Mouse (Mus musculus): ENCODE results near the gene Serpini2. TPM values are rescaled to one million over a fixed set of nuclear protein-coding genes. Genes with fewer than 3 reads are reported as not detected.
"Not testable (repeated sequence)": the region's sequence is repeated elsewhere in the genome, so short reads cannot be mapped to it uniquely, and the experiment has no call there.

Gene Serpini2
- polyA plus RNA-seq (2016; fragmentation: Nextera tagmentation; extraction: Ambion mirVana), result not detected in 2 replicates

- no peaks in the 10 kb centered on the region for H3K36me3 ChIP-seq
- H3K27me3 ChIP-seq (ENCODE audit: low read depth, poor library complexity, severe bottlenecking), result no peaks in the 10 kb centered on the region
- no peak for DNase-seq (ENCODE audit: low spot score)
- H3K9me3 ChIP-seq (replicated peaks), result no peaks in the 10 kb centered on the region
- no peaks in the 10 kb centered on the region for H3K4me1 ChIP-seq
- H3K4me3 ChIP-seq, result no peak within 1 kb of the TSS
- 93% methylated on average over 2 of the region's 2 CpGs for WGBS
- H3K27ac ChIP-seq (replicated peaks), result no peak within 1 kb of the TSS
These were observed at the start of gene Serpini2 for GRCm38 (mm10) chr3:75269978-75270377. Gene Serpini2 (minus strand): TSS chr3:75270078.

GRCm38 (mm10) chr3:75308861-75309260, 39.0 kb upstream of the Serpini2 start:
- no peaks in the 10 kb centered on the region for H3K4me1 ChIP-seq
- DNase-seq (ENCODE audit: low spot score), result no peak
- 87% methylated on average over 4 of the region's 4 CpGs for WGBS
- no peaks in the 10 kb centered on the region for H3K36me3 ChIP-seq
- no peak overlapping the region for H3K4me3 ChIP-seq
- no peaks in the 10 kb centered on the region for H3K27me3 ChIP-seq (ENCODE audit: low read depth, poor library complexity, severe bottlenecking)
- no peaks in the 10 kb centered on the region for H3K9me3 ChIP-seq (replicated peaks)
- no peak overlapping the region for H3K27ac ChIP-seq (replicated peaks)

GRCm38 (mm10) chr3:75308228-75308627, 38.4 kb upstream of the Serpini2 start:
- no peaks in the 10 kb centered on the region for H3K9me3 ChIP-seq (replicated peaks)
- H3K4me3 ChIP-seq, result no peak overlapping the region
- no peak overlapping the region for H3K27ac ChIP-seq (replicated peaks)
- DNase-seq (ENCODE audit: low spot score), result no peak
- no peaks in the 10 kb centered on the region for H3K27me3 ChIP-seq (ENCODE audit: low read depth, poor library complexity, severe bottlenecking)
- H3K36me3 ChIP-seq, result no peaks in the 10 kb centered on the region
- no peaks in the 10 kb centered on the region for H3K4me1 ChIP-seq
- WGBS, result 81% methylated on average over 3 of the region's 3 CpGs

GRCm38 (mm10) chr3:75305584-75305983, 35.7 kb upstream of the Serpini2 start:
- Histone ChIP-seq H3K9me3 (replicated peaks) (no peaks in the 10 kb centered on the region), H3K27ac (replicated peaks) (no peak overlapping the region), H3K4me3 (no peak overlapping the region), H3K36me3 (no peaks in the 10 kb centered on the region), H3K27me3 (ENCODE audit: low read depth, poor library complexity, severe bottlenecking) (no peaks in the 10 kb centered on the region), H3K4me1 (no peaks in the 10 kb centered on the region)
- WGBS, result 90% methylated on average over 3 of the region's 3 CpGs
- no peak for DNase-seq (ENCODE audit: low spot score)

GRCm38 (mm10) chr3:75304621-75305020, 34.7 kb upstream of the Serpini2 start:
- H3K4me1 ChIP-seq, result no peaks in the 10 kb centered on the region
- no peaks in the 10 kb centered on the region for H3K9me3 ChIP-seq (replicated peaks)
- H3K27ac ChIP-seq (replicated peaks), result no peak overlapping the region
- H3K36me3 ChIP-seq, result no peaks in the 10 kb centered on the region
- WGBS, result 95% methylated on average over 5 of the region's 5 CpGs
- DNase-seq (ENCODE audit: low spot score), result no peak
- no peaks in the 10 kb centered on the region for H3K27me3 ChIP-seq (ENCODE audit: low read depth, poor library complexity, severe bottlenecking)
- H3K4me3 ChIP-seq, result no peak overlapping the region

- Histone ChIP-seq H3K4me1 (peaks cover 9% of the 10 kb centered on the region), H3K27ac (replicated peaks) (no peak overlapping the region), H3K4me3 (no peak overlapping the region), H3K9me3 (replicated peaks) (no peaks in the 10 kb centered on the region), H3K36me3 (no peaks in the 10 kb centered on the region), H3K27me3 (ENCODE audit: low read depth, poor library complexity, severe bottlenecking) (no peaks in the 10 kb centered on the region)
- DNase-seq (ENCODE audit: low spot score), result no peak
- WGBS, result 93% methylated on average over 2 of the region's 2 CpGs
These were observed 31.2 kb upstream of the Serpini2 start for GRCm38 (mm10) chr3:75301072-75301471.

GRCm38 (mm10) chr3:75299464-75299863, 29.6 kb upstream of the Serpini2 start:
- DNase-seq (ENCODE audit: low spot score); H3K4me1 ChIP-seq: not testable (repeated sequence)
- 88% methylated on average over 1 of the region's 1 CpGs for WGBS

GRCm38 (mm10) chr3:75297758-75298111, 27.9 kb upstream of the Serpini2 start:
- Histone ChIP-seq H3K4me3 (no peak overlapping the region), H3K27ac (replicated peaks) (no peak overlapping the region), H3K9me3 (replicated peaks) (no peaks in the 10 kb centered on the region), H3K27me3 (ENCODE audit: low read depth, poor library complexity, severe bottlenecking) (no peaks in the 10 kb centered on the region), H3K4me1 (peaks cover 9% of the 10 kb centered on the region), H3K36me3 (no peaks in the 10 kb centered on the region)
- DNase-seq (ENCODE audit: low spot score), result no peak
- WGBS, result 40% methylated on average over 3 of the region's 3 CpGs

More at GRCm38 (mm10) chr3:75299464-75299863, 29.6 kb upstream of the Serpini2 start:
- H3K27me3 ChIP-seq (ENCODE audit: low read depth, poor library complexity, severe bottlenecking); H3K27ac ChIP-seq (replicated peaks); H3K4me3 ChIP-seq; H3K9me3 ChIP-seq (replicated peaks); H3K36me3 ChIP-seq: not testable (repeated sequence)

- Histone ChIP-seq H3K4me3 (no peak overlapping the region), H3K36me3 (no peaks in the 10 kb centered on the region), H3K27me3 (ENCODE audit: low read depth, poor library complexity, severe bottlenecking) (no peaks in the 10 kb centered on the region), H3K4me1 (peaks cover 9% of the 10 kb centered on the region), H3K9me3 (replicated peaks) (no peaks in the 10 kb centered on the region), H3K27ac (replicated peaks) (no peak overlapping the region)
- WGBS, result 67% methylated on average over 2 of the region's 2 CpGs
- no peak for DNase-seq (ENCODE audit: low spot score)
These were observed 27.3 kb upstream of the Serpini2 start for GRCm38 (mm10) chr3:75297026-75297757.

GRCm38 (mm10) chr3:75293243-75293642, 23.4 kb upstream of the Serpini2 start:
- Histone ChIP-seq H3K27ac (replicated peaks) (no peak overlapping the region), H3K27me3 (ENCODE audit: low read depth, poor library complexity, severe bottlenecking) (no peaks in the 10 kb centered on the region), H3K36me3 (no peaks in the 10 kb centered on the region), H3K4me3 (no peak overlapping the region), H3K4me1 (peaks cover 9% of the 10 kb centered on the region), H3K9me3 (replicated peaks) (no peaks in the 10 kb centered on the region)
- WGBS, result 85% methylated on average over 2 of the region's 2 CpGs
- no peak for DNase-seq (ENCODE audit: low spot score)

GRCm38 (mm10) chr3:75277455-75277854, 7.6 kb upstream of the Serpini2 start:
- Histone ChIP-seq H3K9me3 (replicated peaks) (no peaks in the 10 kb centered on the region), H3K27ac (replicated peaks) (no peak overlapping the region), H3K4me3 (no peak overlapping the region), H3K36me3 (no peaks in the 10 kb centered on the region), H3K27me3 (ENCODE audit: low read depth, poor library complexity, severe bottlenecking) (no peaks in the 10 kb centered on the region), H3K4me1 (peaks cover 13% of the 10 kb centered on the region)
- DNase-seq (ENCODE audit: low spot score), result no peak
- WGBS, result 86% methylated on average over 4 of the region's 4 CpGs

- no peaks in the 10 kb centered on the region for H3K36me3 ChIP-seq
- peaks cover 13% of the 10 kb centered on the region for H3K4me1 ChIP-seq
- DNase-seq (ENCODE audit: low spot score), result no peak
- 87% methylated on average over 3 of the region's 3 CpGs for WGBS
- H3K27ac ChIP-seq (replicated peaks), result no peak overlapping the region
- no peaks in the 10 kb centered on the region for H3K27me3 ChIP-seq (ENCODE audit: low read depth, poor library complexity, severe bottlenecking)
- H3K9me3 ChIP-seq (replicated peaks), result no peaks in the 10 kb centered on the region
- no peak overlapping the region for H3K4me3 ChIP-seq
These were observed 6.6 kb upstream of the Serpini2 start for GRCm38 (mm10) chr3:75276522-75276921.

- no peaks in the 10 kb centered on the region for H3K27me3 ChIP-seq (ENCODE audit: low read depth, poor library complexity, severe bottlenecking)
- no peaks in the 10 kb centered on the region for H3K9me3 ChIP-seq (replicated peaks)
- H3K4me1 ChIP-seq, result peaks cover 13% of the 10 kb centered on the region
- no peak overlapping the region for H3K27ac ChIP-seq (replicated peaks)
- DNase-seq (ENCODE audit: low spot score), result no peak
- no peak overlapping the region for H3K4me3 ChIP-seq
- H3K36me3 ChIP-seq, result no peaks in the 10 kb centered on the region
These were observed 5.2 kb upstream of the Serpini2 start for GRCm38 (mm10) chr3:75275127-75275526.

GRCm38 (mm10) chr3:75259356-75259755, 10.5 kb downstream of the Serpini2 start:
- Histone ChIP-seq H3K4me3 (no peak overlapping the region), H3K36me3 (no peaks in the 10 kb centered on the region), H3K27ac (replicated peaks) (no peak overlapping the region), H3K9me3 (replicated peaks) (no peaks in the 10 kb centered on the region), H3K27me3 (ENCODE audit: low read depth, poor library complexity, severe bottlenecking) (no peaks in the 10 kb centered on the region), H3K4me1 (no peaks in the 10 kb centered on the region)
- no peak for DNase-seq (ENCODE audit: low spot score)

All from midbrain, embryonic 10.5 days (tissue).